Mouse (Mus musculus): ENCODE results near the gene Serpinf2. TPM values are rescaled to one million over a fixed set of nuclear protein-coding genes. Genes with fewer than 3 reads are reported as not detected.

The Serpinf2 gene
- 0.07 TPM in 1 of 2 replicates, not detected in the other for polyA plus RNA-seq (2012; ENCODE audit: low replicate concordance)

GRCm38 (mm10) chr11:75439363-75439762, at the start of gene Serpinf2:
Gene Serpinf2, minus strand, starts transcription at chr11:75439591.

DNA sequence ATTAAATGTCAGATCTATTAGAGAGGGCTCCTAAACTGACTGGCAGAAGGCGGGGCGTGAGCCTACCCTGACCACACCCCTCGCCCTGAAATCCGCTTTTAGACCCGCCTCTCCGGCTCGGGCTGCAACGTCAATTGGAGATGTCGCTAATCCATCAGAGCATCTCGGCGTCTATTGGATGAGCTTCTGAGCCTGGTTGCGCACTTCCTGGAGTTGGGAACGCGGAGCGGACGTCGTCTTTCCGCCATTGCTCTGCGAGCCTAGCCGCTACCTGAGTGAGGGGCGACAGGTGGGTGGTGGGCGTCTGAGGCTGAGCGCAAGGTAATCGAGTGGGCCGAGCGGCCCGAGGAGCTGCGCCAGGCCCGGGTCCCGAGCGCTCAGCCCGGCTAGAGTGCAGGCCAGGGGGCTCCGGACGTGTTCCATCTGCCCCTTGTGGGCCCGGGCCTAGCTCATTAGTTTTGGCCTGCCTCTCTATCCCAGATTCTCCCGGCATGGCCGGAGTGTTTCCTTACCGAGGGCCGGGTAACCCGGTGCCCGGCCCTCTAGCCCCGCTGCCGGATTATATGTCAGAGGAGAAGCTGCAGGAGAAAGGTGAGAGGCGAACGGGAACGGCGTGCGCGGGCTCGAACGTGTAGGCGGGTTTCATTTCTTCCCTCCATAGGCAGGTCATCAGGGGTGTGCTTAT, 47.4 kb upstream of the Serpinf2 start, which contains the start of gene Prpf8:
Gene Prpf8, plus strand, starts transcription at position 216 of the 685 bp plus-strand sequence.

GRCm38 (mm10) chr11:75460844-75461742, 21.7 kb upstream of the Serpinf2 start, which contains the start of gene Tlcd2:
Gene Tlcd2, plus strand, starts transcription at chr11:75461715.

GRCm38 (mm10) chr11:75453991-75454930, 14.9 kb upstream of the Serpinf2 start, which contains the start of gene Wdr81:
Gene Wdr81, minus strand, starts transcription at chr11:75454717.

DNA sequence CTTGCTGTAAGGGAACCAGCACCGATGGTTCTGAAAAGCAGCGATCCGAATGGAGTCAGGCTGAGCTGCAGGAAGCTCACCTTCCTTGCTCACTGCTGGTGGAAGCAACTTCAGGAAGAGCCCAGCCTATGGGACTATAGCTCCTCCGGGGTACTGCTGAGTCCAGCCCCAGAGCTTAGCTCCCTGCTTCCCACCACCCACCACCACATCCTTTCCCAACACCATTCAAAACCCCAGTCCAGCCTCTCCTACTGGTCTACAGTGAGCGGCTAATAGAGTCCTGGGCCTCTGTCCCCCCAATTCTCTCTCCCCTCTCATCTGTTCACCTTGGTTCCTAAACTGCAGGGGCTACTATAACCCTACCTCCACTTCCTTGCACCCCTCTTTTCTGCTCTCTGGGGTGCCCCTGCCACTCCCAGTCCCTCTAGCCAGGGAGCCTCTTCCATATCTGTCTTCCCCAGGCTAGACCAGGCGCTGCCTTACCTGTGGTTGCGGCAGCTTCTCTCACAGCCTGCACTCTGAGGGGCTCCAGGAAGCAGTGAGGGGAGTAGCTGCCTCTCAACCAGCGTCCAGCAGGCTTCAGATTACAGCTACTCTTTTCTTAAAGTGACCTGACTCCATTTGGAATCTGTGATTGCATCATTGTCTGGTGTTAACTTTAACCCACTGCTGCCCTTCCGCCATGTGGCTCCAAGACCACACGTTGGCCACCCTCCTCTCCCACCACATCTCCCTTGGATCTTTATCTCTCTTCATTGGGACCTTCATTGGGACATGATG, 17.2 kb downstream of the Serpinf2 start, which contains the start of gene Serpinf1:
Gene Serpinf1, minus strand, starts transcription at position 689 of the 780 bp plus-strand sequence.

Other genes starting within 250 kb of the Serpinf2 start
- 26.1 and 56.2 TPM in 2 replicates for gene Dph1, start 248.3 kb downstream of the Serpinf2 start, polyA plus RNA-seq (2012; ENCODE audit: low replicate concordance)
- 6.4 and 9.3 TPM in 2 replicates for gene Rtn4rl1, start 245.8 kb downstream of the Serpinf2 start, polyA plus RNA-seq (2012; ENCODE audit: low replicate concordance)
- gene Rpa1, start 91.3 kb downstream of the Serpinf2 start, polyA plus RNA-seq (2012; ENCODE audit: low replicate concordance) = 37.8 and 66.8 TPM in 2 replicates
- gene Smyd4, start 91.2 kb downstream of the Serpinf2 start, polyA plus RNA-seq (2012; ENCODE audit: low replicate concordance) = 1.7 and 1.8 TPM in 2 replicates
- 1.9 and 3.1 TPM in 2 replicates for gene Serpinf1, start 16.9 kb downstream of the Serpinf2 start, polyA plus RNA-seq (2012; ENCODE audit: low replicate concordance)
- 47.7 and 48.9 TPM in 2 replicates for gene Wdr81, start 15.1 kb upstream of the Serpinf2 start, polyA plus RNA-seq (2012; ENCODE audit: low replicate concordance)
- gene Tlcd2, start 22.1 kb upstream of the Serpinf2 start, polyA plus RNA-seq (2012; ENCODE audit: low replicate concordance) = 4.7 and 6.8 TPM in 2 replicates
- gene Prpf8, start 47.2 kb upstream of the Serpinf2 start, polyA plus RNA-seq (2012; ENCODE audit: low replicate concordance) = 35.6 and 48.5 TPM in 2 replicates
- gene Rilp, start 70.5 kb upstream of the Serpinf2 start, polyA plus RNA-seq (2012; ENCODE audit: low replicate concordance) = 0.62 and 1.0 TPM in 2 replicates
- 0.47 and 1.5 TPM in 2 replicates for gene Scarf1, start 73.9 kb upstream of the Serpinf2 start, polyA plus RNA-seq (2012; ENCODE audit: low replicate concordance)
- gene Slc43a2, start 92.1 kb upstream of the Serpinf2 start, polyA plus RNA-seq (2012; ENCODE audit: low replicate concordance) = 63.1 and 118 TPM in 2 replicates
- gene Pitpna, start 148.5 kb upstream of the Serpinf2 start, polyA plus RNA-seq (2012; ENCODE audit: low replicate concordance) = 51.6 and 123 TPM in 2 replicates
- gene Inpp5k, start 191.4 kb upstream of the Serpinf2 start, polyA plus RNA-seq (2012; ENCODE audit: low replicate concordance) = 23.2 and 144 TPM in 2 replicates
- 119 and 191 TPM in 2 replicates for gene Myo1c, start 210.9 kb upstream of the Serpinf2 start, polyA plus RNA-seq (2012; ENCODE audit: low replicate concordance)
- gene Crk, start 239.7 kb upstream of the Serpinf2 start, polyA plus RNA-seq (2012; ENCODE audit: low replicate concordance) = 122 and 250 TPM in 2 replicates